Mouse (Mus musculus) bone marrow macrophage, adult 2 months (primary cell): ENCODE data around the gene Mbl1.

Experiments
- CTCF ChIP-seq: IDR thresholded peaks from 2 replicates; pipeline ENCODE4 v1.5.1; 2012; ENCODE audit warnings: low read depth, mild to moderate bottlenecking, low read length, moderate library complexity
- POLR2A ChIP-seq: IDR thresholded peaks from 2 replicates; pipeline ENCODE4 v1.6.1; 2012; ENCODE audit warnings: mild to moderate bottlenecking, low read depth, low read length, borderline replicate concordance

- TF ChIP-seq CTCF (no peak), POLR2A (no peak)
Measured at GRCm38 (mm10) chr14:41189496-41189895, 38.2 kb downstream of the Mbl1 start.
